ENCODE assay signal across 15 mouse cellular contexts in genomic region chr6:72508596-72508995, GRCm38 (mm10). TPM values are rescaled to one million over a fixed set of nuclear protein-coding genes. Genes with fewer than 3 reads are reported as not detected.
A peak's percentile ranks its signal among the peaks of the same experiment; 100 is the strongest.
DNase-seq lines count a peak whose midpoint lies in the region; ATAC-seq and TF ChIP-seq lines count a peak whose summit lies in the region.
"Had no signal": no experiment of that assay in that cellular context is flagged by ENCODE, and none has a peak within 500 bp of the region (broad histone marks: within the 10 kb centered on the region; RNA-seq: fewer than 3 reads in every experiment).

No protein-coding gene starts in this region.

- peaks cover 18% of the 10 kb centered on the region for H3K4me1 ChIP-seq in hindbrain, embryonic 14.5 days (replicated peaks; ENCODE audit: control insufficient read depth, insufficient read depth, low read length)
- H3K4me1 ChIP-seq in hindbrain, embryonic 12.5 days, result peaks cover 18% of the 10 kb centered on the region
- H3K4me1 ChIP-seq in ES-E14 (ENCODE audit: control insufficient read depth in 2 of 2, insufficient read depth in 2 of 2, low read length in 2 of 2, poor library complexity in 1 of 2), result peaks cover 2 to 7% of the 10 kb centered on the region in 2 experiments; a peak in 2 of 4 replicates
- peaks cover 28% of the 10 kb centered on the region for H3K4me1 ChIP-seq in limb, embryonic 14.5 days (ENCODE audit: control insufficient read depth, insufficient read depth, low read length)

- no peak overlapping the region for H3K4me3 ChIP-seq in hindbrain, embryonic 14.5 days (replicated peaks; ENCODE audit: low read length)
- no peak overlapping the region for H3K4me3 ChIP-seq in hindbrain, embryonic 12.5 days
- no peak overlapping the region for H3K4me3 ChIP-seq in ES-E14 (ENCODE audit: insufficient read depth in 1 of 2, low read depth in 1 of 2, low read length in 2 of 2, poor library complexity in 1 of 2, severe bottlenecking in 1 of 2)
- no peak overlapping the region for H3K4me3 ChIP-seq in limb, embryonic 14.5 days (replicated peaks; ENCODE audit: low read length)
- H3K4me3 ChIP-seq: limb, embryonic 12.5 days had no signal

- ATAC-seq in hindbrain, embryonic 14.5 days (ENCODE audit: low FRiP score), result no peak
- ATAC-seq in hindbrain, embryonic 12.5 days (ENCODE audit: low FRiP score), result no peak
- no peak for ATAC-seq in limb, embryonic 14.5 days (ENCODE audit: low FRiP score, low read depth)

- H3K27me3 ChIP-seq in hindbrain, embryonic 14.5 days (ENCODE audit: control insufficient read depth, insufficient read depth, low read length), result no peaks in the 10 kb centered on the region
- no peaks in the 10 kb centered on the region for H3K27me3 ChIP-seq in hindbrain, embryonic 12.5 days
- no peaks in the 10 kb centered on the region for H3K27me3 ChIP-seq in limb, embryonic 14.5 days (ENCODE audit: control insufficient read depth, insufficient read depth, low read length)
- H3K27me3 ChIP-seq: limb, embryonic 12.5 days had no signal

- no peak overlapping the region for H3K4me2 ChIP-seq in hindbrain, embryonic 14.5 days (replicated peaks)
- H3K4me2 ChIP-seq in hindbrain, embryonic 12.5 days (replicated peaks), result no peak overlapping the region
- no peak overlapping the region for H3K4me2 ChIP-seq in limb, embryonic 14.5 days (replicated peaks; ENCODE audit: low read depth, low read length, severe bottlenecking)
- H3K4me2 ChIP-seq: limb, embryonic 12.5 days had no signal

- no peaks in the 10 kb centered on the region for H3K36me3 ChIP-seq in hindbrain, embryonic 14.5 days (replicated peaks; ENCODE audit: control insufficient read depth, insufficient read depth)
- no peaks in the 10 kb centered on the region for H3K36me3 ChIP-seq in hindbrain, embryonic 12.5 days
- H3K36me3 ChIP-seq in ES-E14 (ENCODE audit: control insufficient read depth, insufficient read depth, low read length, poor library complexity, severe bottlenecking), result no peaks in the 10 kb centered on the region
- no peaks in the 10 kb centered on the region for H3K36me3 ChIP-seq in limb, embryonic 14.5 days (ENCODE audit: control insufficient read depth, insufficient read depth, low read length)
- H3K36me3 ChIP-seq: limb, embryonic 12.5 days had no signal

- in situ Hi-C loops in ES-E14 (cut with MboI; ENCODE audit: low sequenced_read_pairs in 2 of 2, unreplicated experiment in 2 of 2), result no loop called here

- no peak for DNase-seq in hindbrain, embryonic 14.5 days (ENCODE audit: low spot score)
- DNase-seq in ES-E14 (ENCODE audit: low read depth, low spot score), result no peak
- DNase-seq in brain, adult 2 months (ENCODE audit: low read depth, low spot score), result peak; percentile 51
- DNase-seq in limb, embryonic 14.5 days (ENCODE audit: low spot score), result peak; percentile 48
- no peak for DNase-seq in testis, postnatal 10 days (ENCODE audit: low spot score)
- no peak for DNase-seq in thymus, postnatal 25 days
- DNase-seq: kidney, postnatal 10 days; layer of hippocampus, postnatal 36 days; lung, adult 2 months; right cerebral cortex, postnatal 4 days had no signal

- H3K9me3 ChIP-seq in hindbrain, embryonic 14.5 days (ENCODE audit: control insufficient read depth, low read length), result no peaks in the 10 kb centered on the region
- no peaks in the 10 kb centered on the region for H3K9me3 ChIP-seq in hindbrain, embryonic 12.5 days (replicated peaks)
- no peaks in the 10 kb centered on the region for H3K9me3 ChIP-seq in ES-E14 (ENCODE audit: control insufficient read depth, insufficient read depth, low read depth, low read length)
- H3K9me3 ChIP-seq in limb, embryonic 14.5 days (ENCODE audit: control insufficient read depth, low read length), result no peaks in the 10 kb centered on the region
- H3K9me3 ChIP-seq: limb, embryonic 12.5 days had no signal

- no peak overlapping the region; the same call in 1 of the 2 replicates for H3K27ac ChIP-seq in hindbrain, embryonic 14.5 days
- H3K27ac ChIP-seq in hindbrain, embryonic 12.5 days, result no peak overlapping the region
- H3K27ac ChIP-seq in ES-E14 (ENCODE audit: insufficient read depth, low read depth, low read length, poor library complexity, severe bottlenecking), result no peak overlapping the region
- peak overlapping the region; percentile 74 for H3K27ac ChIP-seq in limb, embryonic 14.5 days (replicated peaks; ENCODE audit: low read depth, low read length)
- H3K27ac ChIP-seq: limb, embryonic 12.5 days had no signal

- peak overlapping the region; percentile 39; the same call in 1 of the 2 replicates for H3K9ac ChIP-seq in hindbrain, embryonic 14.5 days
- H3K9ac ChIP-seq in hindbrain, embryonic 12.5 days, result no peak overlapping the region
- peak overlapping the region; percentile 32; the same call in 1 of the 2 replicates for H3K9ac ChIP-seq in ES-E14 (ENCODE audit: insufficient read depth, low read depth, low read length, poor library complexity, severe bottlenecking)
- H3K9ac ChIP-seq in limb, embryonic 14.5 days (ENCODE audit: low read depth, low read length, severe bottlenecking), result peak overlapping the region; percentile 36; the same call in 1 of the 2 replicates
- H3K9ac ChIP-seq: limb, embryonic 12.5 days had no signal

- whole genome bisulfite sequencing in hindbrain, embryonic 14.5 days, result 78% methylated on average over 4 of the region's 4 CpGs
- WGBS in hindbrain, embryonic 12.5 days, result 79% methylated on average over 4 of the region's 4 CpGs
- 50% methylated on average over 4 of the region's 4 CpGs for WGBS in limb, embryonic 14.5 days

- TF ChIP-seq POLR2A in limb, embryonic 14.5 days (IDR thresholded peaks at IDR 0.05; ENCODE audit: borderline replicate concordance, extremely low read depth, insufficient read depth, insufficient read length), result no peak

TF ChIP-seq in ES-E14, 5 proteins besides CTCF, POLR2A, EP300 and RAD21:
- TF ChIP-seq MAFK (IDR thresholded peaks at IDR 0.05; ENCODE audit: insufficient read depth, low read depth, low read length) (no peak), CHD2 (IDR thresholded peaks at IDR 0.05; ENCODE audit: low read depth, low read length) (no peak), ZC3H11A (IDR thresholded peaks at IDR 0.05; ENCODE audit: borderline replicate concordance, low read depth, low read length) (no peak), HCFC1 (IDR thresholded peaks at IDR 0.05; ENCODE audit: borderline replicate concordance, insufficient read depth, low read length) (no peak), ZNF384 (IDR thresholded peaks at IDR 0.05; ENCODE audit: low read depth, low read length) (no peak)

RNA-seq across cellular contexts. Expression of gene Sh2d6, which starts 12.9 kb away (rescaled TPM):
- 0.24 and 0.82 TPM in 2 replicates for polyA plus RNA-seq in hindbrain, embryonic 14.5 days (2014; fragmentation: Nextera tagmentation; extraction: Ambion mirVana)
- polyA plus RNA-seq in hindbrain, embryonic 12.5 days (2016; fragmentation: Nextera tagmentation; extraction: Ambion mirVana), result 0.62 and 0.82 TPM in 2 replicates
- total RNA-seq in ES-E14 (2012; rRNA removed), result not detected in 2 replicates
- 0.36 and 0.43 TPM in 2 replicates for polyA plus RNA-seq in limb, embryonic 14.5 days (2012; rRNA removed)
- not detected in 2 replicates for polyA plus RNA-seq in limb, embryonic 14.5 days (2014; fragmentation: Nextera tagmentation; extraction: Ambion mirVana)
- total RNA-seq: common myeloid progenitor, adult 5-6 weeks; monocyte, adult 5-6 weeks had no signal
- polyA plus RNA-seq: heart, embryonic 14.5 days had no signal

RNA-seq across cellular contexts. Expression of gene Capg, which starts 35.6 kb away (rescaled TPM):
- polyA plus RNA-seq in hindbrain, embryonic 14.5 days (2014; fragmentation: Nextera tagmentation; extraction: Ambion mirVana), result 8.1 and 10.3 TPM in 2 replicates
- 10.6 and 15.0 TPM in 2 replicates for polyA plus RNA-seq in hindbrain, embryonic 12.5 days (2016; fragmentation: Nextera tagmentation; extraction: Ambion mirVana)
- total RNA-seq in ES-E14 (2012; rRNA removed), result 41.8 and 58.4 TPM in 2 replicates
- polyA plus RNA-seq in limb, embryonic 14.5 days (2012; rRNA removed), result 29.2 and 30.9 TPM in 2 replicates
- 80.7 and 86.6 TPM in 2 replicates for polyA plus RNA-seq in limb, embryonic 14.5 days (2014; fragmentation: Nextera tagmentation; extraction: Ambion mirVana)

Comparison
In these comparisons a context has a peak if more than half of its experiments do, and no peak if none do; other contexts are left out.
1. DNase-seq: peak in brain, adult 2 months (single experiment) and limb, embryonic 14.5 days (single experiment); none in hindbrain, embryonic 14.5 days (single experiment), ES-E14 (single experiment), testis, postnatal 10 days (single experiment) and thymus, postnatal 25 days (single experiment).